Mouse (Mus musculus) forebrain, embryonic 12.5 days (tissue): ENCODE results near the gene Egln1. TPM values are rescaled to one million over a fixed set of nuclear protein-coding genes. Genes with fewer than 3 reads are reported as not detected.

Experiments
- ATAC-seq: fragments of 200-750 bp; cut with Nextera tagmentation; 2 replicates; pipeline ENCODE4 v1.8.0; 2017; ENCODE audit warnings: moderate TSS enrichment; ENCODE audit not compliant: low FRiP score
- H3K27ac ChIP-seq: fragments of 300-500 bp; sonication (generic); 2 replicates; pipeline ENCODE4 v1.5.1; 2016; ENCODE audit warnings: mild to moderate bottlenecking
- H3K27me3 ChIP-seq: fragments of 300-500 bp; sonication (generic); 2 replicates; pipeline ENCODE4 v1.6.1; 2016; ENCODE audit warnings: mild to moderate bottlenecking
- H3K36me3 ChIP-seq: fragments of 300-500 bp; sonication (generic); replicated peaks from 2 replicates; pipeline ENCODE4 v1.6.1; 2016; ENCODE audit warnings: mild to moderate bottlenecking
- H3K4me1 ChIP-seq: fragments of 300-500 bp; sonication (generic); 2 replicates; pipeline ENCODE4 v1.6.1; 2016
- H3K4me2 ChIP-seq: fragments of 300-500 bp; sonication (generic); 2 replicates; pipeline ENCODE4 v1.6.1; 2016; ENCODE audit warnings: mild to moderate bottlenecking, moderate library complexity
- H3K4me3 ChIP-seq: fragments of 300-500 bp; sonication (generic); replicated peaks from 2 replicates; pipeline ENCODE4 v1.5.1; 2016; ENCODE audit warnings: mild to moderate bottlenecking
- H3K9ac ChIP-seq: fragments of 300-500 bp; sonication (generic); 2 replicates; pipeline ENCODE4 v1.6.1; 2016; ENCODE audit warnings: mild to moderate bottlenecking
- H3K9me3 ChIP-seq: fragments of 300-500 bp; sonication (generic); 2 replicates; pipeline ENCODE4 v1.6.1; 2016
- WGBS: fragments of 180-500 bp; shearing (Covaris S2); methylation state at CpG from one replicate; pipeline ENCODE4 v1.1.7; 2016; 5-methylcytosine and 5-hydroxymethylcytosine counted together
- polyA plus RNA-seq: library from polyadenylated mRNA; unstranded; fragments of >200 nt; fragmentation: Nextera tagmentation; extraction: Ambion mirVana; gene quantifications from 2 replicates; pipeline ENCODE4 v1.2.1, GENCODE M21; 2016

The Egln1 gene
- polyA plus RNA-seq, 1 experiment from 2014 or later: 20.0 TPM

- WGBS: under 1% methylated on average over 33 of the region's 33 CpGs
- Histone ChIP-seq H3K27me3 (no peaks in the 10 kb centered on the region), H3K9me3 (no peaks in the 10 kb centered on the region), H3K9ac (peak overlapping the region; percentile 94), H3K4me3 (peak overlapping the region; percentile 94), H3K4me1 (peaks cover 21% of the 10 kb centered on the region), H3K36me3 (peaks cover 27% of the 10 kb centered on the region), H3K27ac (peak overlapping the region; percentile 92), H3K4me2 (peak overlapping the region; percentile 76)
- peak; percentile 88 for ATAC-seq
Observed at GRCm38 (mm10) chr8:124863163-124863677, 85.9 kb downstream of the Egln1 start.

- 2% methylated on average over 55 of the region's 55 CpGs for WGBS
- H3K27ac ChIP-seq: peak within 1 kb of the TSS; percentile 92
- H3K36me3 ChIP-seq: peaks cover 32% of the 10 kb centered on the region
- peak within 1 kb of the TSS; percentile 94 for H3K4me3 ChIP-seq
- H3K27me3 ChIP-seq: no peaks in the 10 kb centered on the region
- no peaks in the 10 kb centered on the region for H3K9me3 ChIP-seq
- peak; percentile 99 for ATAC-seq
- peak within 1 kb of the TSS; percentile 94 for H3K9ac ChIP-seq
- peak within 1 kb of the TSS; percentile 76 for H3K4me2 ChIP-seq
- peaks cover 21% of the 10 kb centered on the region for H3K4me1 ChIP-seq
Observed at GRCm38 (mm10) chr8:124862321-124863162, 86.6 kb downstream of the Egln1 start, which contains the start of the genes Gnpat and 2810004N23Rik. Gene Gnpat, plus strand, starts transcription at chr8:124863033. Gene 2810004N23Rik, minus strand, starts transcription at chr8:124863120.

- no peaks in the 10 kb centered on the region for H3K27me3 ChIP-seq
- no peak overlapping the region for H3K4me2 ChIP-seq
- no peak for ATAC-seq
- WGBS: 91% methylated on average over 3 of the region's 3 CpGs
- H3K27ac ChIP-seq: no peak overlapping the region
- no peak overlapping the region for H3K4me3 ChIP-seq
- H3K9ac ChIP-seq: no peak overlapping the region
- no peaks in the 10 kb centered on the region for H3K9me3 ChIP-seq
- H3K4me1 ChIP-seq: peaks cover 21% of the 10 kb centered on the region
- peaks cover 55% of the 10 kb centered on the region for H3K36me3 ChIP-seq
Observed at GRCm38 (mm10) chr8:124860188-124860587, 88.9 kb downstream of the Egln1 start.

GRCm38 (mm10) chr8:124859466-124859865 lies 89.7 kb downstream of the Egln1 start:
- no peak overlapping the region for H3K9ac ChIP-seq
- H3K27ac ChIP-seq: no peak overlapping the region
- H3K4me2 ChIP-seq: no peak overlapping the region
- H3K27me3 ChIP-seq: no peaks in the 10 kb centered on the region
- peaks cover 63% of the 10 kb centered on the region for H3K36me3 ChIP-seq
- H3K9me3 ChIP-seq: no peaks in the 10 kb centered on the region
- peaks cover 18% of the 10 kb centered on the region for H3K4me1 ChIP-seq
- ATAC-seq: no peak
- no peak overlapping the region for H3K4me3 ChIP-seq

Other genes with a start within 250 kb of the Egln1 start
- gene Ttc13, start 227.3 kb downstream of the Egln1 start, polyA plus RNA-seq: 56.8 and 57.3 TPM in 2 replicates
- 35.5 and 35.7 TPM in 2 replicates for gene Arv1, start 227.2 kb downstream of the Egln1 start, polyA plus RNA-seq
- 0.79 and 0.97 TPM in 2 replicates for gene Fam89a, start 197.5 kb downstream of the Egln1 start, polyA plus RNA-seq
- 6.1 and 6.4 TPM in 2 replicates for gene Trim67, start 156.2 kb downstream of the Egln1 start, polyA plus RNA-seq
- 130 and 131 TPM in 2 replicates for gene Gnpat, start 86.3 kb downstream of the Egln1 start, polyA plus RNA-seq
- 53.8 and 55.3 TPM in 2 replicates for gene 2810004N23Rik, start 86.2 kb downstream of the Egln1 start, polyA plus RNA-seq
- 15.0 and 15.3 TPM in 2 replicates for gene Exoc8, start 51.6 kb downstream of the Egln1 start, polyA plus RNA-seq
- gene Sprtn, start 51.4 kb downstream of the Egln1 start, polyA plus RNA-seq: 12.8 and 14.5 TPM in 2 replicates
- 122 and 134 TPM in 2 replicates for gene Tsnax, start 63.7 kb upstream of the Egln1 start, polyA plus RNA-seq
- gene Disc1, start 104.9 kb upstream of the Egln1 start, polyA plus RNA-seq: 0.63 and 2.3 TPM in 2 replicates